25 mouse cellular contexts compared by ENCODE assay signal in the genomic region with DNA sequence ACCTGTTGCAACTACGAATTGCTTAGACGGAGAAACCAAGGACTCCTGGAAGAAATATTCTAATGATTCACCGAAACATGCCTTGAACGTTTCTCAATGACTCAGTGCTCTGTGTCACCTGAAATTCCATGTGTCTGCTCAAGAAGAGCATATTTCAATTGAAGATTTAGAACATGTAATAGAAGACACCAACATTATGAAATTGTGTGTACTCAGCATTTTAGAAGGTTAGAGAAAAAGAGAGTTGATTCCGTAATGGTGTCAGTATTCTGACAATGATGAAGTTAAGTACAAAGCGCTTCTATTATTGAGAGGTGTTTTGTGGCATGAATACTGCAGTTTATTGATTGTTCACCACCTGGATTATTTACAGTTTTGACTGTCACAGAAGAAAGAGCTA.
"Had no signal": no experiment of that assay in that cellular context is flagged by ENCODE, and none has a peak within 500 bp of the region (broad histone marks: within the 10 kb centered on the region; RNA-seq: fewer than 3 reads in every experiment).

No protein-coding gene starts in this region.

- H3K27ac ChIP-seq: embryonic facial prominence, embryonic 10.5 days; embryonic facial prominence, embryonic 12.5 days; embryonic facial prominence, embryonic 13.5 days; embryonic facial prominence, embryonic 15.5 days; forebrain, embryonic 10.5 days; forebrain, embryonic 12.5 days; forebrain, embryonic 13.5 days; forebrain, embryonic 15.5 days; gastrocnemius, adult 2 months; heart, adult 2 months; heart, embryonic 10.5 days had no signal

- H3K9ac ChIP-seq: embryonic facial prominence, embryonic 12.5 days; embryonic facial prominence, embryonic 13.5 days; embryonic facial prominence, embryonic 15.5 days; forebrain, embryonic 12.5 days; forebrain, embryonic 13.5 days; forebrain, embryonic 15.5 days; forebrain, postnatal 0 days had no signal

- DNase-seq: cerebellum, adult 9-11 months; cerebellum, postnatal 10 days; cerebellum, postnatal 14 days; cerebellum, postnatal 25 days; cerebellum, postnatal 36 days; embryo, embryonic 11 days; forebrain, postnatal 0 days; gastrocnemius, adult 2 months; gastrocnemius, postnatal 10 days; gastrocnemius, postnatal 14 days; gastrocnemius, postnatal 25 days; gastrocnemius, postnatal 36 days; heart, adult 11 months; heart, adult 18-20 months; heart, adult 2 months had no signal

- H3K4me3 ChIP-seq: embryonic facial prominence, embryonic 10.5 days; embryonic facial prominence, embryonic 12.5 days; embryonic facial prominence, embryonic 13.5 days; embryonic facial prominence, embryonic 15.5 days; erythroblast, embryonic 14.5 days; forebrain, embryonic 10.5 days; forebrain, embryonic 12.5 days; forebrain, embryonic 13.5 days; forebrain, embryonic 15.5 days; gastrocnemius, adult 2 months; heart, adult 2 months; heart, embryonic 10.5 days had no signal

- H3K36me3 ChIP-seq: embryonic facial prominence, embryonic 10.5 days; embryonic facial prominence, embryonic 12.5 days; embryonic facial prominence, embryonic 13.5 days; embryonic facial prominence, embryonic 15.5 days; forebrain, embryonic 10.5 days; forebrain, embryonic 12.5 days; forebrain, embryonic 15.5 days; heart, embryonic 10.5 days had no signal

- H3K9me3 ChIP-seq: embryonic facial prominence, embryonic 10.5 days; embryonic facial prominence, embryonic 12.5 days; embryonic facial prominence, embryonic 13.5 days; embryonic facial prominence, embryonic 15.5 days; forebrain, embryonic 10.5 days; forebrain, embryonic 12.5 days; forebrain, embryonic 13.5 days; forebrain, embryonic 15.5 days; heart, embryonic 10.5 days had no signal

- H3K4me2 ChIP-seq: embryonic facial prominence, embryonic 12.5 days; embryonic facial prominence, embryonic 13.5 days; embryonic facial prominence, embryonic 15.5 days; forebrain, embryonic 12.5 days; forebrain, embryonic 13.5 days; forebrain, embryonic 15.5 days had no signal

- H3K4me1 ChIP-seq: embryonic facial prominence, embryonic 10.5 days; embryonic facial prominence, embryonic 12.5 days; embryonic facial prominence, embryonic 13.5 days; embryonic facial prominence, embryonic 15.5 days; forebrain, embryonic 10.5 days; forebrain, embryonic 12.5 days; forebrain, embryonic 13.5 days; forebrain, embryonic 15.5 days; heart, embryonic 10.5 days had no signal

- H3K27me3 ChIP-seq: embryonic facial prominence, embryonic 12.5 days; embryonic facial prominence, embryonic 13.5 days; embryonic facial prominence, embryonic 15.5 days; forebrain, embryonic 12.5 days; forebrain, embryonic 13.5 days; forebrain, embryonic 15.5 days had no signal
